Mouse (Mus musculus) adrenal gland, adult 8-10 months (tissue): ENCODE measurements around the gene Sowaha. TPM values are rescaled to one million over a fixed set of nuclear protein-coding genes. Genes with fewer than 3 reads are reported as not detected.
"Not testable (repeated sequence)": the region's sequence is repeated elsewhere in the genome, so short reads cannot be mapped to it uniquely, and the experiment has no call there.

Experiments used
- DNase-seq: peaks from one replicate; pipeline ENCODE4 v3.0.0; 2022
- total RNA-seq, 4 experiments: library from RNA; stranded (reverse); gene quantifications; 2 replicates each; pipeline ENCODE4 v1.2.4; 2022

Sowaha gene
- total RNA-seq, 4 experiments from 2014 or later, result 0.32 to 1.0 (median 0.71) TPM

DNA sequence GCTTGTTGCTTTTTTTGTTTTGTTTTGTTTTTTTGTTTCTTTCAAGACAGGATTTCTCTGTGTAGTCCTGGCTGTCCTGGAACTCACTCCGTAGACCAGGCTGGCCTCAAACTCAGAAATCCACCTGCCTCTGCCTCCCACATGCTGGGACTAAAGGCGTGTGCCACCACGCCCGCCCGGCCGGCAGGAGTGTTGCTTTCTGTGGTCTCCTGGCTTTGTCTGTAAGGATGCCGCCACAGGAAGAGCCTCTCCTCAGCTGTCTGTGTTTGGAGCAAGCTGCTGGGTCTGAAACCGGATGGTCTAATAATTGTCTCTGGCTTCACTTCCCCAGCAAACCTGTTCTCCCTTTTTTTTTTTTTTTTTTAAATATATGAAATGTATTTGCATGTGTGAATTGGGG is 44.6 kb downstream of the Sowaha start:
- DNase-seq, result no peak

DNA sequence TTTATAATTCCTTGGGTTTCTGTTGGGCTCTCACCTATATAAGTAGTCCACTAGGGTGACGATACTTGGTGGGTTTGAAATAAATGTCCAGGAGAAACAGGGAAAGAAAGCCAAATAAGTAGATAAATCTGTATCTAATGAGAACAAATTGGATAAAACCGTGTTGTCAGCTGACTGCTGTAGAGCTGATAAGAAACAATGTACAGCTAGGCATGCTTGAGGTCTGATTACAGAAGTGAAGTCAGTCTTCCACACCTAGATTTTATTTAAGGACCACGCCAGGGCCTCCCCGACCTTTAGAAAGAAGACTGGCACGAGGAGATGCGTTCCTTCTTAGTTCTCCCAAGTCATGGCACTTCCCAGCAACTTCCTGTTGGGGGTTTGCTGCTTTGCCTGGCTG is 47.0 kb downstream of the Sowaha start:
- no peak for DNase-seq

DNA sequence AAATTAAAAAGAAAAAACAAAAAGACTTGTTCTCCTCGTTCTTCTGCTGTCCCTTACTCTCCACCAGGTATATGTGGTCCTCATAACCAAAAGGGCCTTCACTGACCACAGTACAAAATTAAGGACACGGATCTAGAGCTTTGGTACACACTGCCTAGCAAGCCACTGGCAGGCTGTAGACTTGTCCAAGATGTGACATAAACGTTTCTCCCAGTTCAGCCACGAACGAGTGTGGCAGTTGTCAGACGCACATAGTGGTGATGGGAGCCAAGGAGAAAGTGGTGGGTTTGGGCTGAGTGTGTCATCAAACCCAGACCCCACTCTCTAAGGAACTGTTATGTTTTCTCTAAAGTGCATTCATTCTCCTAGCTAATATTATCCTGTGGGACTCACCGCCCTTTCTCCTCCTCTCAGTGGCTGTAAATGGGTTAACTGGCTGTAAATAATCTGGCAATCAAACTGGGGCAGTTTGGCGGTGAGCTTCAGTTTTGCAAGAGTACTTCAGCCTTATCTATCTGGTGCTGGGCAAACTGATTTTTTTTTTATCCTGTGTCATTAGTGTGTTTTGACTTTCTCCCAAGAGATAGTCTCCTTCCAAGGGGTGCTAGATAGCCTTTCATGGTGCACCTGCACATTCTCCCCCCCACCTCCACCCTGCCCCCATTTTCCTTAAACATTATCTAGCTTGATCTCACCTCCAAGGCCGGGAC is 48.6 kb downstream of the Sowaha start:
- DNase-seq, result peak; percentile 46

DNA sequence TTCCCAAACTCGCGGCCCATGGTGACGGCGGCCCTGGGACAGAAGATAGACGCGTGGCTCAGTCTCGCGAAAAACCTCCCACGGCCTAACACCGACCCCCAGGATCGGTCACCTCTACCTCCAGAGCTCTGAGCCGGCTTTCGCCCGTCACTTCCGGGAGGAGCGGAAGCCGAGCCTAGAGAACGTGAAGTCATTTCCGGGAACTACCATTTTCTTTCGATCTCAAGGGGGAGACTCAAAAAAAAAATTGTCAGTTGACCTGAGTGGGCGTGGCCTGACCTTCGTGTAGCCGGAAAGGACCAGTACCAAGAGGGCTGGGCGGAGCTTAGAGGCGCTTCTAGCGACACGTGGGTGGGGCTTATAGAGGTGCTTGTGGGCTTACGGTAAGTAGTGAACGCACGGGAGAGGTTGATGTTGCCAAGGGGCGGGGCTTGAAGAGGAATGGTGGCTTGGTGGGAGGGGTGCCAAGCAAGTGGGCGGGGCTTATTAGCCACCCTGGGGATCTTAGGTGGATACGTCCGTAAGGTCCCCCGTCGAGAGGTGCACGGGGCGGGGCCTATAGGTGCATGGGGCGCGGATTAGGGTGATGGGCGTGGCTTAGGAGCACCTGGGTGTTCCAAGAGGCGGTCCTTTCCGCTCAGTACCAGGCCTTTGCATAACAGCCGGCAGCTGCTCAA is 49.3 kb downstream of the Sowaha start, which contains the start of the genes Uqcrq and Gdf9:
Gene Uqcrq, minus strand, starts transcription at position 162 of the 677 bp plus-strand sequence.
Gene Gdf9, plus strand, starts transcription at position 354 of the 677 bp plus-strand sequence.
- DNase-seq, result peak; percentile 100

DNA sequence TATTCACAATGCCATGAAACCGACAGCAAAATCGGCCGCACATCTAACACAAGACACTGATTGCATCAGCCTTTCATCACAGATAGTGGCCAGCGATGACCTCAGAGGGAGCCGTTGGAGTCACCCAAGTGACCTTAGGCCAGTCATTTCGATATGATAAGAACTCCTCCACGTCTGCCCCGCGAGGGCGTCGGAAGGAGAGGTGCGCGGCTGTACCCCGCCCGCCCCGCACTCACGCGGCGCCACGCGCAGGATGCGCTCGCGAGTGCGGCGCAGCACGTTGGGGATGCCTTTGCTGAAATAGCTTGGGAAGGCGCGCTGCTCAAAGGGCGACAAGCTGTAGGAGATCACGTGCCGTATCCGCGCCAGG is 49.8 kb downstream of the Sowaha start:
- peak; percentile 65 for DNase-seq

DNA sequence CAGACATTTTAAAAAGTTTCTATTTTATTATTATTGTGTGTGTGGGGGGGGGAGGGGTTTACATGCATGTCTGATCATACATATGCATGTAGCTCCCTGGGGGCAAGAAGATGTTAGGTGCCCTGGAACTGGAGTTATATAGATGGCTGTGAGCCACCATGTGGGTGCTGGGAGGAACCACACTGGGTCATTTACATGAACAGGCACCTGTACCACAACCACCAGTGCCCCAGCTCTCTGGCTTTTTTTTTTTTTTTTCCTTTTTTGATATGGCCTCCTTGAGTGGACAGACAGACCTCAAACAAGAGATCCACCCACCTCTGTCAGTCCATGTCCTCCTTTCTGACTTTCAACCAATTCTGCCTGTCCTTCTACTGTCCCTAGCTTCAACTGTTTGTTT is 50.9 kb downstream of the Sowaha start:
- no peak for DNase-seq

DNA sequence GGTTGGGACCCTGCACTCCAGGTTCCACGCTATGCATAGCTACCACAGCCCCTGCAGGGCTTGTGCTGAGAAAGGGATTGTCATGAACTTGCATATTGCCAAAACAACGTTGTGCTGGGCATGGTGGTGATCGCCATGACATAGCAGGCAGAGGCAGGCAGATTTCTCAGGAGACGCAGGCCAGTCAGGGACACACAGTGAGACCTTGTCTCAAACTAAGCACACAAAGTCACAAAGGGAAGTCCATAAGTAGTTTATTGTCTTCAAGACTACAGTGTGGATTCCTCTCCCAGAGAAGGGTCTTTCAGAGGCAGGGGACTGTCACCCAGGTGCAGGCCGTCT is 51.4 kb downstream of the Sowaha start:
- no peak for DNase-seq

DNA sequence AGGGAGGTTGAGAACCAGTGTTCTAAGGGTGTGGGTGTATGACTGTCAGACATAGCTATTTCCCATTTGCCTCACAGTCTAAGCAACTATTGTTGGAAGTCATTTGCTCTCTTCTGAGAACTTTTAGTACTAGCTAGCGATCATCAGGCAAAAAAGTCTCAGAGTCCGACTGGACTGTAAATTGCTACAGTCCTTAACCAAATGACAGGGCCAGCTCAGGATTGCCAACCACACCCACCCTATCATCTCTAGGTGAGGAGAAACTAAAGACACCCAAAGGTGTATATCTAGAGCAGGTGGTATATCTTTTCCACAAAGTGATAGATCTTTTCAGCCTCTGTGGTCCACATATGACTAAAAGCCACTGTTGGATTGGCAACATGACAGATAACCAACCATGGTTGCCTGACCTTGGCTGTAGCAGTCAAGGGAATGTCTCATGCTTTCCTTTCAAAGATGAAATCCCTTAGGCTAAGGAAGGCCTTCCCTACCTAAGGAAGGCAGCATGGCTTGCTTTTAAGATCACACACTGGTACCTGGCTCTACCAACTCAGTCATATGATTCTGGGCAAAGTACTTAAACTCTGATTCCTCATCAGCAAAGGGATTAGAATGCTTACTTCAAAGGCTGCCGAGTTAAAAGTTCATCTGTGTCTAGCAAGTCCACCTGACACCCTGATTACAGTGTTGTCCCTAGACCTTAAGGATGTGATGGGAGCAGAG is 51.9 kb downstream of the Sowaha start:
- no peak for DNase-seq

DNA sequence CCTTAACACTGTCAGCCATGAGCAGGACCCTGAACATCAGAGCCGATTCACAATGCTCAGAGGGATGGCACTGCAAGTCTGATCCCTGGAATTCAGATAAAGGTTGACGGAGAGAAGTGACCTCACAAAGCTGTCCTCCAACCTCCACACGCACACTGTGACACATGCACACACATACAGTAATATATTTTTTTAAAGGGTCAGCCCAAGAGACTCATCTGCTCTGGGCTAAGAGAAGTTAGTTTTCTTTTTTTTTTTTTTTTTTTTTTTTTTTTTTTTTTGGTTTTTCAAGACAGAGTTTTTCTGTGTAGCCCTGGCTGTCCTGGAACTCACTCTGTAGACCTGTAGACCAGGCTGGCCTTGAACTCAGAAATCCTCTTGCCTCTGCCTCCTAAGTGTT is 53.2 kb downstream of the Sowaha start:
- DNase-seq, result not testable (repeated sequence)

Other genes with a start within 250 kb of the Sowaha start
- gene Hspa4, start 179.8 kb downstream of the Sowaha start, total RNA-seq, result 100 to 1,000 TPM; 164 to 203 (median 190) TPM
- 10 to 100 TPM; 10.7 to 14.9 (median 12.4) TPM for gene Zcchc10, start 155.6 kb downstream of the Sowaha start, total RNA-seq
- 100 to 1,000 TPM; 141 to 221 (median 184) TPM for gene Aff4, start 129.4 kb downstream of the Sowaha start, total RNA-seq
- not detected for gene Leap2, start 57.1 kb downstream of the Sowaha start, total RNA-seq
- 100 to 1,000 TPM; 496 to 883 (median 741) TPM for gene Uqcrq, start 49.4 kb downstream of the Sowaha start, total RNA-seq
- gene Gdf9, start 49.3 kb downstream of the Sowaha start, total RNA-seq, result 1 to 10 TPM in 2 of 4 experiments, under 1 TPM in 2; 0.37 to 2.9 (median 0.99) TPM
- under 1 TPM in 3 of 4 experiments, not detected in 1; 0.21 to 0.59 (median 0.48) TPM for gene Gm10447, start 23.2 kb downstream of the Sowaha start, total RNA-seq
- 1 to 10 TPM; 2.6 to 10.0 (median 7.4) TPM for gene Shroom1, start 23.1 kb downstream of the Sowaha start, total RNA-seq
- gene Gm9837, start 9.8 kb downstream of the Sowaha start, total RNA-seq, result not detected
- not detected for gene Gm9945, start 108 bp downstream of the Sowaha start, total RNA-seq
- gene Sept8, start 39.0 kb upstream of the Sowaha start, total RNA-seq, result 10 to 100 TPM; 37.0 to 51.7 (median 42.1) TPM
- 10 to 100 TPM; 28.4 to 36.3 (median 31.1) TPM for gene Kif3a, start 87.1 kb upstream of the Sowaha start, total RNA-seq
- gene Il4, start 138.4 kb upstream of the Sowaha start, total RNA-seq, result not detected
- gene Il13, start 154.4 kb upstream of the Sowaha start, total RNA-seq, result not detected
- 10 to 100 TPM; 15.2 to 21.9 (median 18.6) TPM for gene Rad50, start 227.0 kb upstream of the Sowaha start, total RNA-seq
- gene Il5, start 240.5 kb upstream of the Sowaha start, total RNA-seq, result not detected